8 mouse cellular contexts compared by ENCODE assay signal in the genomic region with DNA sequence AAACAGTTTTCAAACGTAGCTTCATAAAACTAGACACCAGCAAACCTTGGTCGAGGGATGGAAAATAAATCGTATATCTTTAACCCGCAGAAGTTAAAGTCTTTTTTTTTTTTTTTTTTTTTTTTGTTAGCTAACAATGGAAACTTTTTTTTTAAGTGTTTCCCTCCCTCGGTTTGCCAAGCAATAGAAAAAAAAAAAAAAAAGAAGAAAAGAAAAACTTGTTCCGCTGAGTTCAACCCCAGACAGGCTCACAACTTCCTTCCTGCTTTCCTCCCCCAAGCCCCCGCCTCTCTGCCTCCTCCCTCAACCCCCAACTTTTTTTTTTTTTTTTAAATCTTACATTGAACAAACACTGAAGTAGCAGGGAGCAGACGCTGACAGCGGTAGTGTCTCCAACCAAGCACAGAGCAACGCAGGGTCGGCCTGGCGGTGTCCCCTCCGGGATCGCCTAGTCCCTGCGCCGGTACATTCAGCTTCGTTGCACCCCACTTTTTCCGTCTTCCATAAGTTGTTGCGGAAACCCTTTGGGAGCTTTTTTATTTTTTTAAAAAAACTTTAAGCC. TPM values are rescaled to one million over a fixed set of nuclear protein-coding genes. Genes with fewer than 3 reads are reported as not detected.
DNase-seq lines count a peak whose midpoint lies in the region; ATAC-seq lines count a peak whose summit lies in the region.

A gene (plus strand): TSS at position 341 of the 562 bp plus-strand sequence.

- peak within 1 kb of the TSS; percentile 77 for H3K27ac ChIP-seq in liver, embryonic 11.5 days (ENCODE audit: low read depth, low read length)

- peak; percentile 53 for DNase-seq in right cerebral cortex, postnatal 10 days (ENCODE audit: low spot score in 2 of 2)
- no peak for DNase-seq in right cerebral cortex, adult 18-20 months
- peak; percentile 80 for DNase-seq in embryo, embryonic 11 days
- peak; percentile 86 for DNase-seq in heart, adult 8-10 months (ENCODE audit: low spot score)
- peak; percentile 66 for DNase-seq in kidney, adult 9 months
- DNase-seq in liver, embryonic 11.5 days (ENCODE audit: low spot score): no peak
- peak; percentile 66 for DNase-seq in testis, postnatal 14 days (ENCODE audit: low spot score)

- peaks cover 22% of the 10 kb centered on the region for H3K27me3 ChIP-seq in liver, embryonic 11.5 days (replicated peaks; ENCODE audit: control insufficient read depth, insufficient read depth, low read length)

- no peaks in the 10 kb centered on the region for H3K36me3 ChIP-seq in liver, embryonic 11.5 days (ENCODE audit: control insufficient read depth, insufficient read depth, low read length)

- 1% methylated on average over 19 of the region's 19 CpGs for WGBS in liver, embryonic 11.5 days

- H3K9ac ChIP-seq in liver, embryonic 11.5 days (ENCODE audit: low read depth, low read length): peak within 1 kb of the TSS; percentile 81

- ATAC-seq in liver, embryonic 11.5 days (replicated peaks; ENCODE audit: low FRiP score): peak; percentile 53; the same call in 1 of the 2 replicates
- peak; percentile 77 for ATAC-seq in monocyte, adult 5-6 weeks (replicated peaks; ENCODE audit: insufficient number of reproducible peaks, low FRiP score, low TSS enrichment, poor library complexity, severe bottlenecking)

- no peaks in the 10 kb centered on the region for H3K9me3 ChIP-seq in liver, embryonic 11.5 days (ENCODE audit: control insufficient read depth, low read length)

- peak within 1 kb of the TSS; percentile 72 for H3K4me3 ChIP-seq in liver, embryonic 11.5 days (ENCODE audit: low read depth, low read length)

- peaks cover 30% of the 10 kb centered on the region for H3K4me1 ChIP-seq in liver, embryonic 11.5 days (replicated peaks; ENCODE audit: control insufficient read depth, insufficient read depth, low read length)

- H3K4me2 ChIP-seq in liver, embryonic 11.5 days: peak within 1 kb of the TSS; percentile 90

RNA-seq across cellular contexts. Expression of the gene that starts here (rescaled TPM):
- total RNA-seq in heart, adult 8-10 months (2022): 10 to 100 TPM; 40.9 to 59.4 (median 57.3) TPM
- polyA plus RNA-seq in liver, embryonic 11.5 days (2014; fragmentation: Nextera tagmentation; extraction: Ambion mirVana): 4.1 and 4.3 TPM in 2 replicates
- 32.2 to 77.3 TPM (median 38.3 TPM) in 3 replicates for total RNA-seq in monocyte, adult 5-6 weeks (2017)

Comparison
In these comparisons a context has a peak if more than half of its experiments do, and no peak if none do; other contexts are left out.
1. DNase-seq: peak in right cerebral cortex, postnatal 10 days (2 of 2), embryo, embryonic 11 days (single experiment), heart, adult 8-10 months (single experiment), kidney, adult 9 months (single experiment) and testis, postnatal 14 days (single experiment); none in right cerebral cortex, adult 18-20 months (single experiment) and liver, embryonic 11.5 days (single experiment).